Mouse (Mus musculus) thymus, adult 18-20 months (tissue): Measurements from ENCODE around the gene Serinc5.

ENCODE experiments used
- DNase-seq, 2 experiments: peaks; one replicate each; pipeline ENCODE4 v3.0.0; 2022; ENCODE audit warnings: mixed read lengths in 2 of 2

The Serinc5 gene

DNA sequence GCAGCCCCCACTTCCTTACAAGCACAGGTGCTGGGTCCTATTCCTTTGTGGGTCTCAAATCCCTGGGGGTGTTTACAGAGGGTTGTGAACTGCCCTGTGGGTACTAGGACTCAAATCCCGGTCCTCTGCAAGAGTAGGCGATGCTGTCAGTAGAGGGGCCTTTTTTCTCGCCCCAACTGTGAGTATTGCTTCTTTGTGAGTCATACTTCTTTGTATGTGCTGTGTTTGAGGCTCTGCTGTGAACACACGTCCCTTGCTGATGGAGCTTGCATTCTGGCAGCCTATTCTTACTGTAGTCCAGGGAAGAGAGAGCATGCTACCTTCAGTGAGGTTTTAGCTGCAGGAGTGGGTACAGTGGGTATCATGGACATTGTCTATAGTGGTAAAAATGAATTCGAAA is 4.3 kb downstream of the Serinc5 start:
- DNase-seq: no peak

DNA sequence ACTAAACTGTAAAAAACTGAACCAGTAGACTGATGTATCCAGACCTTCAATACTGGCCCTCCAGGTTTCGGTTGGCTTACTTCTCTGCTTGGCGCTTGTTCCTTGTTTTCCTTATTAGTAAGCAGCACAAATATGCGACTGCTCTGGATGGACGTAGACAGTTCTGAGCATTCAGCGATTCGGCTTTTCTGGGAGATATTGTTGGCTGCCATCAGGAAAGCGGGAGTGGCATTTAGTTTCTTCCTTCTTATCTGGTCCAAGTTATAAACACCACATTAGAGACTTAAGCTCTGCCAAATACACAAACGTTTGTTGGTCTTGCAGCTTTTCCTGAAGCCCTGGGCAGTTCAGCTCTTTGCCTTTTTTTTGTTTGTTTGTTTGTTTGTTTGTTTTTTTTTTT is 5.6 kb downstream of the Serinc5 start:
- no peak for DNase-seq

DNA sequence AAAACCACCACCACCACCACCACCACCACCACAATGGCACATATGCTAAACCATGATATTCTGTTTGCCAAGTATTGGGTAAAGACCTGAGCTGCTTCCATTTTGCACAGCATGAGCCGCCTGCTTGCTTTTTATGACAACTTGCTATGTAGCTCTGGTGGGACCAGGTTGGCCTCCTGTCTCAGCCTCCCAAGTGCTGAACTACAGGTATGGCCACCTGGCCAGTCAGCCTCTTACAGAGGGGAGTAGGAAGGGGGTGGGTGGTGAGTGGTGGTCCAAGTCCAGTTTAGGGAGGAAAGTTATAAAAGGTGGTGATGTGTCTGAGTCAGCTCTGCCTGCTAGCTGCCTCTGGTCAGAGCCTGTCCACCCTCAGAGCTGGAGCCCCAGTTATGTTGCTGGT is 15.3 kb downstream of the Serinc5 start:
- no peak for DNase-seq

DNA sequence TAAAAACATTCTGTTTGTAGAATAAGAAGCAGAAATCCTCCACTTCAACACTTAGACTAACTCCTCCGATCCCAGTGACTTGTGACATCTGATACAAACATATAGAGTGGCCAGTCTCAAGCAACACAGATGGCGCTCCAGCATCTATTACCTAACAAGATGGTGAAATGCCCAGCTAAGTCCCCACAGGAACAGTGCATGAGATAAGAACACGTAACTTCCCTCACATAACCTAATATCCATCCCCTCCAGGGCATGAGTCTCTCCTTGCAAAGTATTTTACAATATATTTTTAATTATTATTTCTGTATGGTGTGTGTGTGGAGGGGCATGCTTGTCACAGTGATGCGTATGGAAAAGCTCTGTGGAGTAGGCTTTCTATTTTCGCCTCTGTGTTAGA is 15.8 kb downstream of the Serinc5 start:
- DNase-seq: no peak

DNA sequence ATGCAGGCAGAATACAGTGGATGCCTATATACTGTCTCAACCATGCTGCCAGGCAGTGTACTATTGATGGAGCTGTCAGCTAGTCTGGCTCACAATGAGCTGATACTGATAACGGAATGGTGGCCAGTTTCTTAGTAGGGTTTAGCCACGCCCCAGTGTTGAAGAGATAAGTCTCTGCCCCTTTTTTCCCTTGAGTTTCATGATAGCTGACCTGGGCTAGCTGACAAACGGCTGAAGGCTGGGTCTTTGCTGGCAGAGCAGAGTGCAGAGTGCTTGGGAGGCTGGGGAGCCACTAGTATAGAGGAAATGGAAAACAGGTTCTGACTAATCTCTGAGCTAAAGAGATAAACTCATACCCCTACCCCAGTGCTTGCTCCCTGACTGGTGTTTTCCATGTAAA is 18.6 kb downstream of the Serinc5 start:
- DNase-seq: no peak

DNA sequence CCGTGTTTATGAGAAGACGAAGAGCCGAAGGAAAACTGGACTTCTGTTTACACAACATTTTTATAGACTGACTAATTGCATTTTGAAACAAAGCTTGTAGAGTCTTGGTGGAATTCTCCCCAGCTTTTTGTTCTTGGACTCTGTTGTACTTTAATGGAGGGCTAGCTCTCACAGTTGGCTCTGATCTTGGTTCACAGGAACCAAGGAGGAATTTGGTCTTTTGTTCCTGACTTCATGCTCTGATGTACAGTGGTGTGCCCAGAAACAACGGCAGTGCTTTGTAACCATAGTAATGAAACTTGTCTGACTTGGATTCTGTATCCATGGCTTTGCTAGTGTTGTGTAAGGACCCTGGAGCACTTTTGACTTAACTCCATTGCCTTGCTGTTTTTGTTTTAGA is 20.6 kb downstream of the Serinc5 start:
- DNase-seq: no peak

DNA sequence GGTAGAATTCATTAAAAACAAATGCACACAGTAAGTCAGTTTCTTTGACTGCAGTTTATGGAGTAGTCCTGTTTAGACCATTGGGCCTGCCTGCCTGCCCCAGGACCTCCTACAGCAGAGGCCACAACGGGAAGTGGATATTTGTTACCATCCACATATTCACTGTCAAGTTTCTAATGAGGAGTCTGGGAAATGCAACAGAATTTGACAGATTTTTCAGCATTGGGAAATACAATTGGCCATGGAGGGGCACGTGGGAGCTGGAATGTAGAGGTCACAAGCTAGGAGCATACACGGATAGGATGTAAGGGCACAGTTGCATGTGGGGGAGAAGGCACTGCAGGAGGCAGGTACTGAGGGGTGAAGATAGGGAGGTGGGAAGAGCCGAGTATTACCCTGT is 21.7 kb downstream of the Serinc5 start:
- no peak for DNase-seq

DNA sequence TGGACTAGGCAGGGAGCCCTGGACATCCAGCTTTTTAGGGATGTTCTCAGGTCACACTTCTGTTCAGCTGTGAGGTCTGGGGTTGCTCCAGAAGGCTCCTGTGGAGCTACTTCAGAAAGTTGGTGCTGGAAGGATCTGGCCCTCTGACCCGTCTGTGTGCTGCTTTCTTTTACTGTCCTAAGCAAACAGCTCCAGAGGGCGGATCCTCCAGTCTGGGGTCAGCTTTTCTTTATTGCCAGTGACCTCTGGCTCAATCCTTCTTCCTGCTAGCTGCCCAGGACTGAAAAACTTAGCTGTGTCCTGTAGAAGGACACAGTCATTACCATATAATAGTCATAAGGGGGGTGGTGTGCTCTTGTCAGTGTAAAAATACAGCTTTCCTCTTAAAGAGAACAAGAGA is 24.1 kb downstream of the Serinc5 start:
- no peak for DNase-seq

DNA sequence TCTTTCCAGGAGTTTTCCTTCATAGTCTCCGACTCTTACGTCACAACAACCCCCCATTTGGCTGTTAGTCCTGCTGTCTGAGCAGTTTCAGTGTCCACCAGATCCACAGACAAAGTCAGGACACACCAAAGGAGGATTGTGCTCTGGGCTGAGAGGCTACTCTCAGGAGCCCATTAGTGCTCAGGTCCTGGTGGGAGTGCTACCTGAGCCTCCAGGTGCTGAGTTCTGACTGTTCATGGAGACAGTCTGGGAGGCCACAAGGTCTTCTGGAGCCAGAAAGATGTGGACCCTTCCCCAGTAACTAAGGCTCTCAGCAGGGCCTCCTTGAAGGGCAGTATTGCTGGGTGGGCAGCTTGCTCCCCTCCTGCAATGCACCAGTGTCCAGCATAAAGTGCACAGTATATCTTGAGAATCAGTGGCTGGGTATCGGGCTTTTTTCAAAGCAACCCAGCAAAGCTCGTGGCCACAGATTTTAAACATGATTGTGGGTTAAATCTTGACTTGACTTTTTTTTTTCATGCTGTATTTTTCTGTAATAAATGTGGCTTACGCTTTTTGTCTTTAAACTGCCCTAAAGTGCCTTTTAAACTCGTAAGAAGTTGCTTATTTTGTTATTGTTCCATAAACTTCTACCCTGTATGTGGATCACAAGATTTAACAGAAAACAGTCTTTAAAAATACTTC is 25.5 kb downstream of the Serinc5 start:
- DNase-seq: no peak

DNA sequence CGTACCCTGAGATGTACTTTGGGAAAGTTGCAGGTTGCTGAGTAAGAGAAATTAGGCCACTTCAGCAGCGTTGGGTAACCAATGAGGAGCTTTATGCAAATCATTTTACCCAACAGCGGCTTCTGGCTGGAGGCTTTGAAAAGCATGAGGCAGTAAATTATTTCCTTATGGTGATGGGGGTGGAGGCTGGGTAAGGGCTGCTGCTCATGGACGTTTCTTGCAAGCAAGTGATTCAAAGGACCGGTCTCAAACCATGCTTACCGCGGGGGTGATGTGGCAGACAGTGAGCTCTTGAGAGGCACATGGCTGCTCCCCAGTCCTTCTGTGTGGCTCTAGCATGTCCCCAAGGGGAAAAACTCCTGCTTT is 26.0 kb downstream of the Serinc5 start:
- DNase-seq: peak; percentile 51 to 76

DNA sequence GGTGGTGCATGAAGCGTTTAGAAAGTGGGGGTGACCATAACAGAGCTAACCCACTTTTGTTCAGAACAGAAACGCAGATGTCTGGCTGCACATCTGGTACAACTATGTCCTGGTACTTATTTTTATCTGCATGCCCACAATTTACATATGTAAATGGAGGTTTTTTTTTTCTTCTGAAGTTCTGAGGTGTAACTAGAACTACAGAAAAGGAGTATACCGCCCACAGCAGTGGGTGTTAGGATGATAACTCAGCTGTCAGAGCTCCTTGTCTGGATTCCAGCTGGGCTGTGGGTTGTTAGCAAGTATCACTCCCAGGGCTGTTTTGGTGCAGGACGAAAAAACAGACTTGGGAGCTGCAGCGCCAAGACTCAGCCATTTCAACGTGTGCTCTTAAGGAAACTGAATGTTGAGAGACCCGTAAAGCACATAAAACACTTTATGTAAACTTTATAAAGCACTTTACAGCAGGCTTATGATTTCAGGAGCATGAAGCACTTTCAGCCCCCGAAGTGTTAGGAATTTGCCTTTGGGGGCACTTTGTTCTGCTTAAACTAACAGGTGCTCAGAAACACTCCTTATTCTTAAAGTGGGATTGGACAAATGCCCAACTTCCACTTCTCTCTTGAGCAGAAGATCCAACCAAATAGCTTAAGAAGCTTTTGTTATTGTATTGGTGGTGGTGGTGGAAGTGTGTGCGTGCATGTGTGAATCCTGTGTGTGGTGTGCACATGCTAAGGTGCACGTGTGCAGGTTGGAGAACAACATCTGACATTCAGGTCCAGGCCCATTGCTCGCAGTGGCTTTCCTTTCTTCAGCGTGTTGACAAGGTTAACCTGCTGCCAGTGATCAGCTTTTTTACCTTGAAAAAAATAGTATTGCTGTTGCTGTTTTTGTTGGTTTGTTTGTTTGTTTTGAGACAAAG is 28.5 kb downstream of the Serinc5 start:
- DNase-seq: peak in 1 of 2 experiments; percentile 45

DNA sequence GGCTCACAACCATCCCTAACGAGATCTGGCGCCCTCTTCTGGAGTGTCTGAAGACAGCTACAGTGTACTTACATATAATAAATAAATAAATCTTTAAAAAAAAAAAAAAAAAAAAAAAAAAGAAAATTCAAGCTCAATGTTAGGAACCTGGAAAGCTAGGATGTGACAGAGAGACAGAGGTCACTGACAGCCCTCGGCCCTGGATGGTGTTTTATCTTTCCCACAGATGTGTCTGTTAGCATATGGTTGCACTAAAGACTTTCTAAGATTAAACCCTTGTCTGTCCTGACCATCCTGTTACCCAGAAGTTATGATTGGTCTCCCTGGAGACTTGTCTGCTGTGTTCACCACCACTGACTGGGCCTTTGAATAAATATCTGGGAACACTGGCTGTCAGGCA is 33.3 kb downstream of the Serinc5 start:
- DNase-seq: no peak

DNA sequence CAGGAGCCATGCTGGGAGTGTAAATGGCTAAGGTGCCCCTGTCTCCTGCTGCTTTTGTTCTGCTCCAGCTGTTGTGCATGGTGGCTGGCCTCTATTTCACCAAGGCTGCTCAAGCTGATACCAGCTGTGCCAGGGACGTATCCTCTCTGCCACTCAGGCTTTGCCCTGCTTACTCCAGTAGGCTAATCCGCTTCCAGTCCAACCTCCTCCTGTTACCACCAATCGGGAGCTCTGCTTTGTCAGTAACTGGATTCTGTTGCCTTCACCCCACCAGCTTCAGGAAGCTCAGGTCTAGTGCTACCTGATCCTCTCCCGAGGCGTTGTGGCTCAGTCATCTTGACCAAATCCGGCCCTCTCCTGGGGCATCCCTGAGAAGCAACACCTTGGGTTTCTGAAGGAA is 33.9 kb downstream of the Serinc5 start:
- DNase-seq: no peak

DNA sequence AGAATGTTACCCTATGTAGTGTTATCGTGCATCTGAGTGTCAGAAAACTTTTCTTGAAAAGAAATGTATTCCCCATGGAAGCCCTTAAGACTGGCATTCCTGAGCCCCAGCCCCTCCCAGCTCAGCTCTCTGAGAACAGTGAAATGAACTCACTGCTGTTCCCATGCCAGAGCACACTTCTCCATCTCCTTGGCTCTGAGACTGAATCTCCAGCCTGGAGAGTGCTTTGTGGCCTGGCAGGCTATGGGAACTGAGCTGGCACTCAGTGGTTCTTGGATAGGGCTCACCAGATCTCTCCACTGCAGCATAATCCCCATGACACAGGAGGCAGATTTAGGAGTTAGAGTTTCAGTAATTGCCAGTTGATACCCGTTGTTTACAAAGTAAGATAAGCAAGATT is 36.8 kb downstream of the Serinc5 start:
- DNase-seq: no peak

DNA sequence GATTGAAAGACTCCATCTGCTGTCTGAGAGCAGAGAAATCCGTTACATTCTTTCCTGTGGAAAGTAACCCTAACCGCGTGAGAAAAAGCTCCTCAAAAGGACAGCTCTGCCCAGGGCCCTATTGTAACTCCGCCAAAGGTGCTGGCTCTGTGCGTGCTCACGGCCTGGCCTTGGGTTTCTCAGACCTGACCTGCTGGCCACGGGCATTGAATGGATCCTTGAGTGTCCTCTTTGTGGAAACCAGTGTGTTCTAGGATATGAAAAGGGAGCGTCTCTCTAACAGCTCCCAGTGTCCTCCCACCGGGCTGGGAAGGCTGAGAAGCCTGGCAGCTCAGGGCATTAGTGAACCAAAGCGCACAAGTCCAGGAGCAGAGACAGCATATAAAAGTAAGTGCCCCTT is 38.2 kb downstream of the Serinc5 start:
- DNase-seq: no peak

DNA sequence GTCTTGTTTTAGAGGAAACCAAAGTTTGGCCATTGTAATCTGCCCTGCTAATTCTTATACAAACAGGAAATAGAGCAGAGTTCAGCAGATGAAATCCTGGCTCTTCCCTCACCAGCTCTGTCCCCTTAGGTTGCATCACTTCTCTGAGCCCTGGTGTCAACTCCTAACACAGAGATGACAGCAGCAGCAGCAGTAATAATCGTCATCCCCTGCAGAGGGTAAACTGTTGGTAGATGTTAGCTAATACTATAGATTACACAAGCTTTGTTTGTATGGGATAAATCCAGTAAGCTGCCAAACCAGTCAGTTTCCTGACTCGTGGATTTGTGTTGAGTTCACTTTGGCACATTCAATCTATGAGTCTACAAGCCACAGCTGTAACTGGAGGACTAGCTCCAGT is 40.1 kb downstream of the Serinc5 start:
- DNase-seq: no peak

DNA sequence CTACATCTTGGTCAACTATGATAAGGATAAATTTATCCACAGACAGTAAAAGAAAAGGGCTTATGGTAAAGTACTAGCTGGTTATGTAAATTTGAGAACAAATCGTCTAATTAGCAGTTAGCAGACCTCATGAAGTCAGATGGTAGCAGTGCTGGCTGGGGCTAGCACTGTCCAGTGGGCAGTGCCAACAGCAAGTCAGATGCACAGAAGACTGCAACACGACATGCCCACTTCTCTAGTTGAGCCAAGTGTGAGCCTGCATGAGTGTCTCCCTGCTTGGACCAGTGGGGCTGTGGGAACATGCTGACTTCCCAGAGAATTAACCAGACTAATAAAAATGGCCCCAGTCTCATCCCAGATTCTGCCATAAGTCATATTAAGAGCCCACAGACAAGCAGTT is 41.6 kb downstream of the Serinc5 start:
- DNase-seq: no peak

DNA sequence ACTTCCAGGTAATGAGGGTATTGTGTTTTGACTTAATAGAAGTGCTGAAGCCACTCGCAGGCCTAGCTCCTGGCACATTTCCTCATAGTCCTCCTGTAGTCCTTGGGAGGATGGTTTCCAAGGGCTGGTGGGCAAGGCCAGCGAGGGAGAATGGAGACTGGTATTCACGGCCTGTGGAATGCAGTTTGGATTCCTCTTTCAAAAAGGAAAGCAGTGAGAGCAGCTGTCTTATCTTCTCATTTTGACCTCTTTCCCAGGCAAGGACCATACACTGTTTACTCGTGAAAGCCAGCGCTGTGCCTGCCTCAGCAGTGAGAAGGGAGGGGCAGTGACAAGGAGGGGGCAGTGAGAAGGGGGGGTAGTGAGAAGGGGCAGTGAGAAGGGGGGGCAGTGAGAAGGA is 42.4 kb downstream of the Serinc5 start:
- no peak for DNase-seq

DNA sequence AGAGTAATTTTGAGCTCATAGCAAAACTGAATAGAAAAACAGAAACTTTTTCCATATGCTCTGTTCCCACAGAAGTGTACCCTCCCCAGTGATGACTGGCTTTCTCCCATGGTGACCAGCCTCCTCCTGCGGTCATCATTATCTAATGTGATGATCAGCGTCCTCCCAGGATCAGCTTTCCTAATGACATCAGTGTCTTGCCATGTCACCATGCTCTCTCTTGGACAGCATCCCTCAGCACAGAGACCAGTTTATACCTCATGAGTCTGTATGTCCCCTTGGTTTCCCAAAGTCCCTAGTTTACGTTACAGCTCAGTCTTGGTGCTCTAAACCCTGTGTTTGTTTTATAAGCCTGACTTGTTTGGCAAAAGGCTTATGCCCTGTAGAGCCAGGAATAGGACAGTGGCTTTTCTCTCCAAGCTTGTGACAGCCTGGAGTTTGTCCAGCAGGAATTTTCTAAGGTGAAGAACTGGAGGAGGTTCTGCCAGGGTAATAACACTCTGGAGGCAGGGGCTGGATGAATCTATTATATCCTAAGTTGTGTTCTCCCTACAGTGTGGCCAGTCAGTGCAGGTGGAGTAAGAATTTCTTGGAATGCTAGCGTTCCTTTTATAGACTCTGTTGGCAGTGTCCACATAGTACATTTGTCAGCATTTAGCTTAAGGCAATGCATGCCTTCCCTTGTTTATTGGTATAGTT is 46.1 kb downstream of the Serinc5 start:
- no peak for DNase-seq

DNA sequence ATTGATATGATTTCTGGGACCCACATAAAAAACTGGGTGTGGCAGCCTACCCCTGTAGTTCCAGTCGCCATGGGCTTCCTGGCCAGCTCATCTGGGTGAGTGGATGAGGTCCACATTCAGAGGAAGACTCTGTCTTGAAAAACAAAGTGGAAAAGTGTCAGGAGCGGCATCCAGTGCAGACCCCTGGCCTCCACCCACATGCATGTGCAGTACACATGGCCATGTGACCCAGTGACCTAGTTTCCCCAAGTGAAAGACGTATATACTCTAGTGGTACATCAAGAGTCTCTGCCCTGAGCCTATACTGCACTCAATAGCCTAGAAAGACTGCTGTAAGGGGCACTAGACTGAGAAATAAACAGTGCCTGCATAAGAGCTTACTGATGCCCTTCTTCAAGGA is 48.7 kb downstream of the Serinc5 start:
- peak in 1 of 2 experiments; percentile 69 for DNase-seq

DNA sequence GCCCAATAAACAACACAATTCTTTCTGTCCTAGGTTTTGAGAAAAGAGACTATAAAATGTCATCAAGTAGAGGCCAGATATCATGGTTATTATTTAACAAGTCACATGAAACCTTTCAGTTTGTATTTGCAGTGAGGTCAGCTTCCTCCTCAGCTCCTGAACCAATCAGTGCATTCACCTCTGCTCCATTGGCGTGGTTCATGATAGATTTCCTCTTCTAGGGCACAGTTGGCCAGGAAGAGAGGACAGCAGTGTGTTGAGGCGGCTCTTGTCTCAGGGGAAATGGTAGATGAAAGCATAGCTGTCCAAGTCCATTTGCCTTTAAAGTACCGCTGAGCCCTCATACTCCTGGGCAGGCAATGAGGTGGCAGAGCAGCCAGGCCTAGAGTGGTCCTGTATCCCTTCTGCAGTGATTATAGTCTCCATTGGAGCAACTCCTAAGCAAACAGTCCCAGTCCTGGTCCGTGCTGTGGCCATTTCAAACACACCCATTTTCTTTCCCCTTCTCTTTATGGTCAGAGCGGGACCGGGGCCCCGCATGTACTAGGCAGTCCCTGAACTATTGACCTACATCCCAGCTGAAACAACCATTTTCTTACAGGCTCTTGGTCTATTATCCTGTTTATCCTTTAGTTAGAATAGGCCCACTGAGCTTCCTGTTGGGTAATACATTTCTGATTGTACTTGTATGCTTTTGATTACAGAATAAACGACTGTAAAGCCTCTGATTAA is 51.8 kb downstream of the Serinc5 start:
- DNase-seq: no peak

DNA sequence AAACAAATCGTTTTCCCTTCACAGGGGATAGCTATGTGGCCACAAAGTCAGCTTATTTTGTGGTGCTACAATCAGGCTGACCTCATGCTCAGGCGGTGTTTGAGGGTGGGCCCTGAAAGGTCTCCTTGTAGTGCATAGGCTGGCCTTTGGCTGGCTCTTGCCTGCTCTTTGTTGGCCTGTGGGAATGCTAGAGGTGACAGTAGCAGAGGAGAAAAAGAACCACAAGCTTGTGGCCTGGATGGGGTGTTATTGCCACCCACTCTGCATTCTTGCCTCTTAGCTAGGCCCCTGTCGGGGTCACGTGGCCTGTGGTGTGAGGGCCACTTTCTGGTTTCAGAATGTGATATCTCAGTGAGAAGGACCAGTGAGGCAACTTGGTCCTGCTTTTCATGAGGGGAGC is 54.1 kb downstream of the Serinc5 start:
- DNase-seq: no peak
